11 mouse cellular contexts compared by ENCODE assay signal in genomic region chr4:76424324-76425229, GRCm38 (mm10).
A peak's percentile ranks its signal among the peaks of the same experiment; 100 is the strongest.
DNase-seq lines count a peak whose midpoint lies in the region; ATAC-seq and TF ChIP-seq lines count a peak whose summit lies in the region.
"Had no signal": no experiment of that assay in that cellular context is flagged by ENCODE, and none has a peak within 500 bp of the region (broad histone marks: within the 10 kb centered on the region; RNA-seq: fewer than 3 reads in every experiment).

No protein-coding gene starts in this region.

- H3K36me3 ChIP-seq in intestine, postnatal 0 days (ENCODE audit: control insufficient read depth, insufficient read depth) = no peaks in the 10 kb centered on the region
- H3K36me3 ChIP-seq: midbrain, embryonic 12.5 days had no signal

- no peaks in the 10 kb centered on the region for H3K9me3 ChIP-seq in intestine, postnatal 0 days (ENCODE audit: control insufficient read depth)
- H3K9me3 ChIP-seq: midbrain, embryonic 12.5 days had no signal

- no peak for TF ChIP-seq CTCF in cortical plate, adult 2 months (IDR thresholded peaks at IDR 0.05; ENCODE audit: extremely low read depth, insufficient read depth, low read length)
- no peak for TF ChIP-seq CTCF in intestine, postnatal 0 days (IDR thresholded peaks at IDR 0.05; ENCODE audit: low read depth)

- TF ChIP-seq POLR2A in cortical plate, adult 2 months (IDR thresholded peaks at IDR 0.05; ENCODE audit: extremely low read depth, insufficient read depth, low read length) = no peak

- no peak overlapping the region for H3K9ac ChIP-seq in intestine, postnatal 0 days (ENCODE audit: low read depth, low read length)
- H3K9ac ChIP-seq: midbrain, embryonic 12.5 days had no signal

- H3K27ac ChIP-seq in cortical plate, adult 2 months (ENCODE audit: insufficient read depth, low read length) = peak overlapping the region; percentile 13; the same call in 1 of the 2 replicates
- peak overlapping the region; percentile 75 for H3K27ac ChIP-seq in intestine, postnatal 0 days (ENCODE audit: low read depth, low read length)
- H3K27ac ChIP-seq: midbrain, embryonic 12.5 days had no signal

- no peak overlapping the region for H3K4me3 ChIP-seq in cortical plate, adult 2 months (ENCODE audit: insufficient read depth, low read length)
- H3K4me3 ChIP-seq in intestine, postnatal 0 days (ENCODE audit: low read depth, low read length) = no peak overlapping the region
- H3K4me3 ChIP-seq: midbrain, embryonic 12.5 days had no signal

- peaks cover 1% of the 10 kb centered on the region; the same call in 1 of the 2 replicates for H3K4me1 ChIP-seq in cortical plate, adult 2 months (ENCODE audit: control insufficient read depth, insufficient read depth, low read length)
- H3K4me1 ChIP-seq in intestine, postnatal 0 days (replicated peaks; ENCODE audit: control insufficient read depth, insufficient read depth, low read length) = no peaks in the 10 kb centered on the region
- H3K4me1 ChIP-seq: midbrain, embryonic 12.5 days had no signal

- peak; percentile 94 for ATAC-seq in intestine, postnatal 0 days
- ATAC-seq: Patski had no signal

- DNase-seq in layer of hippocampus, adult 9-11 months = peak; percentile 28
- DNase-seq in layer of hippocampus, adult 11-12 months (ENCODE audit: low spot score) = no peak
- peak; percentile 69 for DNase-seq in lung, postnatal 36 days
- DNase-seq in ovary, postnatal 10 days (ENCODE audit: low spot score) = no peak
- no peak for DNase-seq in MN1 (ENCODE audit: low spot score)
- no peak for DNase-seq in right cerebral cortex, postnatal 25 days
- DNase-seq: left cerebral cortex, postnatal 4 days had no signal

- no peaks in the 10 kb centered on the region for H3K27me3 ChIP-seq in intestine, postnatal 0 days (replicated peaks; ENCODE audit: control insufficient read depth, insufficient read depth, low read length)
- H3K27me3 ChIP-seq: midbrain, embryonic 12.5 days; Patski had no signal

- 26% methylated on average over 9 of the region's 9 CpGs for WGBS in intestine, postnatal 0 days

- H3K4me2 ChIP-seq in intestine, postnatal 0 days (replicated peaks; ENCODE audit: low read depth) = peak overlapping the region; percentile 37
- H3K4me2 ChIP-seq: midbrain, embryonic 12.5 days had no signal

Comparison
In these comparisons a context has a peak if more than half of its experiments do, and no peak if none do; other contexts are left out.
1. DNase-seq: peak in layer of hippocampus, adult 9-11 months (single experiment) and lung, postnatal 36 days (single experiment); none in layer of hippocampus, adult 11-12 months (single experiment), ovary, postnatal 10 days (single experiment), MN1 (single experiment) and right cerebral cortex, postnatal 25 days (single experiment).